Mouse (Mus musculus) erythroblast, embryonic 14.5 days (primary cell): ENCODE results near the gene Plppr1.

ENCODE experiments used
- GATA1 ChIP-seq: IDR thresholded peaks from 2 replicates; pipeline ENCODE4 v1.6.1; 2012; ENCODE audit warnings: low read length, inconsistent platforms, mixed read lengths
- TAL1 ChIP-seq: IDR thresholded peaks from 3 replicates; pipeline ENCODE4 v1.6.1; 2012; ENCODE audit warnings: low read length, inconsistent platforms, mixed read lengths

GRCm38 (mm10) chr4:49059402-49060381 lies 619 bp downstream of the Plppr1 start:
- TF ChIP-seq GATA1 (no peak), TAL1 (no peak)
